Mouse (Mus musculus) E14TG2a.4 (cell line): Measurements from ENCODE around the gene Timm22.

ENCODE experiments used
- H3K27me3 ChIP-seq: 2 replicates; pipeline ENCODE4 v1.6.1; 2014; ENCODE audit warnings: low read length, control low read depth; ENCODE audit not compliant: insufficient read depth
- H3K36me3 ChIP-seq: 2 replicates; pipeline ENCODE4 v1.6.1; 2014; ENCODE audit warnings: low read length, control low read depth; ENCODE audit not compliant: insufficient read depth
- H3K4me1 ChIP-seq: replicated peaks from 2 replicates; pipeline ENCODE4 v1.6.1; 2014; ENCODE audit warnings: low read depth, low read length, control low read depth
- H3K4me3 ChIP-seq: replicated peaks from 2 replicates; pipeline ENCODE4 v1.5.1; 2014; ENCODE audit warnings: mild to moderate bottlenecking, low read length
- H3K9me3 ChIP-seq: 2 replicates; pipeline ENCODE4 v1.6.1; 2014; ENCODE audit warnings: low read length, control low read depth
- CTCF ChIP-seq: conservative IDR thresholded peaks from 2 replicates; pipeline ENCODE4 v1.5.1; 2014; ENCODE audit warnings: low read length
- NANOG ChIP-seq: IDR thresholded peaks from 2 replicates; pipeline ENCODE4 v1.6.1; 2014; ENCODE audit warnings: borderline replicate concordance, low read length, mixed read lengths
- POU5F1 ChIP-seq: IDR thresholded peaks from 2 replicates; pipeline ENCODE4 v1.6.1; 2014; ENCODE audit warnings: low read length, borderline replicate concordance

The Timm22 gene

GRCm38 (mm10) chr11:76454492-76454891, 47.7 kb downstream of the Timm22 start:
- H3K36me3 ChIP-seq = peaks cover 66% of the 10 kb centered on the region

GRCm38 (mm10) chr11:76456233-76456632, 49.5 kb downstream of the Timm22 start:
- H3K9me3 ChIP-seq = no peaks in the 10 kb centered on the region
- peak overlapping the region; percentile 32 for H3K4me3 ChIP-seq
- peaks cover 65% of the 10 kb centered on the region for H3K36me3 ChIP-seq
- H3K27me3 ChIP-seq = no peaks in the 10 kb centered on the region
- no peak for TF ChIP-seq POU5F1
- TF ChIP-seq CTCF = peak; percentile 99
- no peak for TF ChIP-seq NANOG
- peaks cover 35% of the 10 kb centered on the region for H3K4me1 ChIP-seq

More at GRCm38 (mm10) chr11:76454492-76454891, 47.7 kb downstream of the Timm22 start:
- Histone ChIP-seq H3K9me3 (no peaks in the 10 kb centered on the region), H3K27me3 (no peaks in the 10 kb centered on the region), H3K4me1 (peaks cover 36% of the 10 kb centered on the region), H3K4me3 (no peak overlapping the region)
- no peak for TF ChIP-seq NANOG
- TF ChIP-seq CTCF = peak; percentile 64

- no peaks in the 10 kb centered on the region for H3K9me3 ChIP-seq
- no peaks in the 10 kb centered on the region for H3K27me3 ChIP-seq
- H3K4me3 ChIP-seq = peak overlapping the region; percentile 32
- peaks cover 35% of the 10 kb centered on the region for H3K4me1 ChIP-seq
- no peak for TF ChIP-seq CTCF
- no peak for TF ChIP-seq POU5F1
- H3K36me3 ChIP-seq = peaks cover 64% of the 10 kb centered on the region
These were observed 50.1 kb downstream of the Timm22 start for GRCm38 (mm10) chr11:76456897-76457296.

- Histone ChIP-seq H3K36me3 (peaks cover 68% of the 10 kb centered on the region), H3K4me3 (no peak overlapping the region), H3K27me3 (no peaks in the 10 kb centered on the region), H3K4me1 (peaks cover 45% of the 10 kb centered on the region), H3K9me3 (no peaks in the 10 kb centered on the region)
- TF ChIP-seq POU5F1 (no peak), NANOG (no peak), CTCF (no peak)
These were observed 52.0 kb downstream of the Timm22 start for GRCm38 (mm10) chr11:76458730-76459129.

GRCm38 (mm10) chr11:76459489-76459888, 52.7 kb downstream of the Timm22 start:
- Histone ChIP-seq H3K4me1 (peaks cover 53% of the 10 kb centered on the region), H3K4me3 (no peak overlapping the region), H3K36me3 (peaks cover 60% of the 10 kb centered on the region), H3K27me3 (no peaks in the 10 kb centered on the region), H3K9me3 (no peaks in the 10 kb centered on the region)
- TF ChIP-seq CTCF = no peak
- no peak for TF ChIP-seq POU5F1
- no peak for TF ChIP-seq NANOG

GRCm38 (mm10) chr11:76461201-76461600, 54.4 kb downstream of the Timm22 start:
- no peaks in the 10 kb centered on the region for H3K9me3 ChIP-seq
- H3K27me3 ChIP-seq = no peaks in the 10 kb centered on the region
- H3K36me3 ChIP-seq = peaks cover 43% of the 10 kb centered on the region

GRCm38 (mm10) chr11:76461696-76462095, 54.9 kb downstream of the Timm22 start:
- no peaks in the 10 kb centered on the region for H3K9me3 ChIP-seq
- peaks cover 43% of the 10 kb centered on the region for H3K36me3 ChIP-seq
- H3K27me3 ChIP-seq = no peaks in the 10 kb centered on the region
- no peak overlapping the region for H3K4me3 ChIP-seq
- peaks cover 63% of the 10 kb centered on the region for H3K4me1 ChIP-seq
- no peak for TF ChIP-seq POU5F1
- TF ChIP-seq CTCF = no peak
- TF ChIP-seq NANOG = no peak

More at GRCm38 (mm10) chr11:76461201-76461600, 54.4 kb downstream of the Timm22 start:
- no peak for TF ChIP-seq POU5F1
- no peak for TF ChIP-seq CTCF
- no peak for TF ChIP-seq NANOG
- Histone ChIP-seq H3K4me3 (no peak overlapping the region), H3K4me1 (peaks cover 63% of the 10 kb centered on the region)

GRCm38 (mm10) chr11:76465879-76466278, 59.1 kb downstream of the Timm22 start:
- no peak overlapping the region for H3K4me3 ChIP-seq
- peaks cover 35% of the 10 kb centered on the region for H3K36me3 ChIP-seq
- peaks cover 81% of the 10 kb centered on the region for H3K4me1 ChIP-seq
- H3K27me3 ChIP-seq = no peaks in the 10 kb centered on the region
- no peaks in the 10 kb centered on the region for H3K9me3 ChIP-seq
- TF ChIP-seq CTCF (no peak), POU5F1 (no peak), NANOG (no peak)
